Mouse (Mus musculus): ENCODE measurements around the gene Igf2.

Igf2 gene

DNA sequence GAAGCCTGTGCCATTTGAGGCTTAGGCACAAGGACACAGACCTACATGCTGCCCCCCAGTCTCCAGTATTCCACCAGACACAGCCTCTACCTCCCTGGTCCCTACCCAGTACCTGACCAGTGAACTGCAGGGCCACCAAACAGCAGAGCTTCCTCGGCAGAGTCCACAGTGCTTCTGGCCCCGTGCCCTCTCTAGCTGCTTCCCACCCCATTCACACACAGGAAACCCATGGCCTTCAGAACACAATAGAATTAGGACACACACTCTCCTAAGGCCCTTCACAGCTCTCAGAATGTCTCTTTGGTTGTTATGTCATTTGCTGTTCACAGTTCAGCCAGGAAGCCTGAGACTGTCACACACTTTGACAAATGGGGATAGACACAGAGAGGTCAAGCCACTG lies at the start of gene Igf2:
TSS of gene Igf2 (minus strand) at position 158 of the 400 bp plus-strand sequence.
- no peak for DNase-seq (ENCODE audit: low spot score in 2 of 2)

DNA sequence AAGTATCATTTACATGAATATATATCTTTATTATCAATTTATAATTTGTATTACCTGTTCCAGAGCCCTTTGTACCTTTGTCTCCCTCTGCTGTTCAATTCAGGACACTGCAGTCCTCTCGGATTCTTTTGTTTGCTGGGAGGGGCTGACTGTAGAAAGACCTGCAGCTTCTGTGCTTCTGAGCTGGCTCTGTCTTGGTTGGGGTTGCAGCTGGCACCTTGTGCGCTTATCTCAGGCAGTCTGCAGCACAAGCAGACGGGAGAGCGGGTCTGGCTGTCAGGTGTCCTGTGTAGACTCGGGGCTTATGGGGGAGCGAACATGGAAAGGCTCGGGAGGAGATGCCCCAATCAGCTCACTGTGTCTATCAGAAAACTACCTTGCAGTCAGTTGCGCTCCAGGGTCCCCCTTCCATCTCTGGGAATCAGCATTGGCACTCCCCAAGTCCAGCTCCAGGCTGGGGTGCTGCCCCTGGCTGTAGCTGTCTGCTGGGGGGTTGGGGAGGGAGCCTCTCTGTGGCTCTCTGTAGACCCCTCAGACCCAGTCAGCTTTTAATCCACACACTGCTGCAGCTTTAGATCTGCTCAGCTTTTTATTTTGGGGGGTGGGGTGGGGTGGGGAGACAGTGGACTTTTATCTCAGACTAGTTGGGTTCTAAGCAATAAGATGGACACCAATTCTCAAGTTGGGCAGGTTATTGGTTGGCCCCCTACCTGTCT lies 48.3 kb upstream of the Igf2 start:
- peak in 1 of 2 experiments; percentile 20 for DNase-seq (ENCODE audit: low spot score in 2 of 2)

DNA sequence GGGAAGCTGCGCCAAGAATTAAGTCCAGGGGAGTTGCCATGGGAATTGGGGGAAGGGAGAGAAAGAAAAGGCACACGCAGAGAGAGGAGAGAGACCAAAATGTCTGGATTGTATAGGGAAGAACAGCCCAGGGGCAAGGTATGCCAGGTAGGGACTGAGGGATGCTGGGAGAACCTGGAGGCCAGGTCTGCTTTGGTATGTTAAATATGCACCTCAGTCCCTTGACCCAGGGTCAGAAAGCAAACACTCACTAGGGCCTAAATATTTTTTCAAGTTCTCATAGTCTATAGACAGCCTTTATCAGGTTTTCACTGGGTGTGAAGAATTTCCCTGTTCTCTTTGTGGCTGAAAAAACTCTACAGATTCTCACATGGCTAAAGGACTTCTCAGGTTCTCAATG lies 40.3 kb upstream of the Igf2 start:
- DNase-seq (ENCODE audit: low spot score in 2 of 2), result no peak

DNA sequence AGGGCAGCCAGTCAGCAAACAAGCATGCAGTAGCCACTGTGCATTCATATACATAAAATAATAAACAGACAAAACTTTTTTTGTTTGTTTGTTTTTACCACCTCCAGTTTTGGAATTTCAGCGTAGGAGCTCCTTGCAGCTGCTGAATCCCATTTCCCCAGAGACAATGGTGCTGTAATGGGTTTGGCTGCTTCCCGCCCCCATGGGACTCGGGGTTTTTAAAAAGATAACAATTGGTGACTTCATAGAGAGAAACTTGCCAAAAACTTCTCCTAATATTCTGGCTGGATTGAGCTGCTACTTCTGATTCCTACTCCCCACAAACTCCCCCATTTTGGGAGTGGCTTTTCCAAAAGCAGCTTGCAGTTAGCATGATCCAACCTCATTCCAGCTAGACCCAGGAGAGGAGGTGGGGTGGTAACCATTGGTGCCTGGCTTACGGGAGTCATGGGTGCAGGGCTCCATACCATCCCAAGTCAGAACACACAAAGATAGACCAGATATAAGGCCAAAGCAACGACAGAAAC lies 32.8 kb upstream of the Igf2 start:
- DNase-seq (ENCODE audit: low spot score in 2 of 2), result no peak

DNA sequence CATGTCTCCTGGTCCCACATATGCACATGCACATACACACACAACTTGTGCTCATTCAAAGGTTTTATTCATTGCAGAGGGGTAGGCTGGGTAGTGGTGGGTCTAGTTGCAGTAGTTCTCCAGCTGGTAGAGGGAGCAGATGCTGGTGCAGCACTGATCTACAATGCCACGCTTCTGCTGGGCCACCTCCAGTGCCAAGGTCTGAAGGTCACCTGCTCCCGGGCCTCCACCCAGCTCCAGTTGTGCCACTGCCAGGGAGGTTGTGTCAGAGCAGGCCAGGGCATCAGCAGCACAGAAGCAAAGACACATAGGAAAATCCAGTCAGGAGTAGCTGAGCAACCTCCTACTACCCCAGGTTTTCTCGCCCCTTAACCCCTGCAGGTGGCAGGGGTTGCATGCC lies 12.0 kb upstream of the Igf2 start:
- no peak for DNase-seq (ENCODE audit: low spot score in 2 of 2)

DNA sequence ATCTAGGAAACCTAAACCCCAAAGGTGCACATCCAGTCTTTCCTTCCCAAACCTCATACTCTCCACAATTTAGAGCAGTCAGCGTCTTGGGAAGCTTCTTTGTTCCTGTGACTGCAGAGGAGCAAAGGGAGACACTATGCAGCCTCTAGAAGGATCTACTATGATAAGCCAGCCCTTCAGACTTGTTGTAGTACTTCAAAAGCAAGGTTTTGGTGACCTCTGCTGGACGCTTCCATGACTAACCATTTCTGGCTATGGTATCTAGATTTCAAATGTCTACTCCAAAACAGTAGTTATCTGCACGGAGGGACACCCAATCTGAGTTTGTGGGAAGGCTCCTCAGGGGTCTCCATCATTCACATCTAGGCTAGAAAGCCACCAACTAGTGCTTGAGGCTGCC lies 9.0 kb upstream of the Igf2 start:
- peak in 1 of 2 experiments; percentile 52 for DNase-seq (ENCODE audit: low spot score in 2 of 2)

DNA sequence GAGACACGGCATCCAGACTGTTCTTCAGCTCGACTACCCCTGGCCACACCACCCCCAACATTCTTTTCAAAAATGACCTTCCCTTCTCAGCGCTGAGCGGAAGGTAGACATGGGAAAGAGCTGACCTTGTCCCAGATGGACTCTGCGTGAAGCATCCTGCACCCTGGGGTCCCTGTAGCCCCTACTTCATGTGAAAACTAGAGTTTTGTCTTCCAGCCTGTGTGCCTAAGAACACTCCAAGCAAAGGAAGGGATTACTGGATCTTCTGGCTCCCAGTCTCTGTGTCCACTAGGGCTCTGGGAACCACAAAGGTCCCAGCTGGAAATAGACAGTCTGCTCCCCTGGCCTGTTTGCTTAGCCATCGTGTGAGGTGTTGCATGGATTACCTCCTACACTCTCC lies 8.5 kb upstream of the Igf2 start:
- DNase-seq (ENCODE audit: low spot score in 2 of 2), result peak in 1 of 2 experiments; percentile 10

DNA sequence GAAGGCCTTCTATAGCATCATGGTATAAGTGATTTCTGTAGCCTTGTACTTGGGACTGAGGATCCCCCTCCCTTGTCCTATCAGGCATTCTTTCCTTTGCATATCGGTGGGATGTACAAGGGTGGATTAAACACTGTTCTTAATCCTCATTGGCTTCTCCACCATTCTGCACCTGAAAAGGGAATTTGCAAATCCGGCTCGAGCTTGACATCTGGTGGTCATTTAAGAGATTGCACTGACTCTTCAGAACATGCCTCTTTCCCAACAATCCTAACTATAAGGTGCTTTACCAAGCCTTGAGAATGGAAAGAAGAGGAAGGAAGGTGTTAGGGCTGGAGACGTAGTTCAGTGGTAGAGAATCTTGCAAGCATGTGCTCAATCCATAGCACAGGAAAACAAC lies 5.5 kb upstream of the Igf2 start:
- DNase-seq (ENCODE audit: low spot score in 2 of 2), result peak in 1 of 2 experiments; percentile 60

DNA sequence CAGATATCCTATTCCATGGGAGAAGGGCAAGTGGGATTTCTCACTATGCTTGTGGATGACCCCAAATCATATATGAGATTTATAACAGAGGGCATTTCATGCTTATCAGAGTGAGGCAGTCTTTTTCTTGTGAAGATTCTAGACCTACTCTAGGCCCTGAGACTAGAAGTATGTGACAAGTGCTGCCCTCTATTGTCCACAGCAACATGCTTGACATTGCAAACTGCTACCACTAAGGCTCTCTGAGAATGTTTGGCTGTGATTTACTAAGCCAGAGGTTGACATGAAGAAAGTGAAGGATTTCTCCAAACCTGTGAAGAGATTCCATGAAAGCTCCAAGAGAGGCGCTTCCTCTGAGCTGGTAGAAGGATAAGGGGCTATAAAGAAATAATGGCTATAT lies 4.5 kb upstream of the Igf2 start:
- peak in 1 of 2 experiments; percentile 10 for DNase-seq (ENCODE audit: low spot score in 2 of 2)

DNA sequence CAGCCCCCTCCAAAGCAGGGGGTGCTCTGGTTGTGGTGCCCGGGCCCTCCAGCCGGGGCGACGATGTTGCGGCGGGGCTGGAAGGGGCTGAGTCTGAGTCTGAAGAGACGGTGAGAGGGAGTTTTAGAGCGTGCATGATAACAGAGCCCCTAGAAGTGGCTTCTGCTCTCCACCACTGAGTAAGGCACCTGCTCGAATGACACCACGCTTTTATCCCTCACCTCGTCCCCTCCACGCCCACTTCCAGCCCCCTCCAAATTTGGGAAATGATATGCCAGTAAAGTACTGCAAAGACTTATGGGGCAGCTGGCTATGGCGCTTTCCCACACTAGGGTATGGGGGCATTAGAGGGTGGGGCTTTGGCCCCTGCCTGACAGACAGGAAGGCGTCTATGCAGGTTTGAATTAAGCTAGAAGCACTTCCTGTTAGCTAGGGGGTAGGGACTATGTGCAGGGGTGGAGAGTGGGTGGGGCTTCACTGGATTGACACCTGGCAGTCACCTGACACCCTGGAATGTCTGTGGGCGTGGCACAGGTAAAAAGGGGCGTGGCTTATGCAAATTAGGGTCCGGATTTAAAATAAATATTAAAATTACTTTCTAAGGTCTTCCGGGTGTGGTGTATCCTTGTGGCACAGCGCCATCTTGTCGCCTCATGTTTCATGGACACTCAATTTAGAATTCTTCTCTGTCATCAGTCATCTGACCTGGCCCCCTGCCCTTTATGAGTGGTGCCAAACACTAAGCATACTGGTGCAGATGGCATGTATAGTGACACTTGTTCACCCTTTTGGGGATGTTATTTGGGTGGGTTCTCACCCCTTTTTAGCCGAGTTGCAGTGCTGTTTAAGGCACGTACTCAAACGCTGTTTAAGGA lies 3.4 kb upstream of the Igf2 start, which contains the start of gene Gm49394:
TSS of gene Gm49394 (minus strand) at position 192 of the 875 bp plus-strand sequence.
- DNase-seq (ENCODE audit: low spot score in 2 of 2), result no peak

DNA sequence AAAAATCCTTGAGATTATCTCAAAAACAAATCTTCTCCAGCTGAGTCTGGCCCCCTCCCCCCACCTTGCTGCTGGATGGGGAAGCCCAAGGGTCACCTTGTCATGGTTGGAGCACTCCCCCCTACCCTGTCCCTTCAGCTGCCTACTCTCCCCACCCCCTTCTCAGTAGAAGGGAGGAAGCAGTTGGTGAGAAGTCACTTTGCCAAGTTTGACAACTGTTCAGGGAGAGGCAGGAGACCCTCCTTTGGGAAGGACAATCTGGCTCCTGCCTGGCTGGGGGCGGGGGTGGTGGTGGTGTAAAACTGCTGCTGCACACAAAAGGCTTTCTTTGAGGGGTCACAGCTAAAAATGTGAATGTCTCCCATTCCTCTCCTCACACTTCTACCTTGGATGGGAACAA lies 1.7 kb upstream of the Igf2 start:
- no peak for DNase-seq (ENCODE audit: low spot score in 2 of 2)

DNA sequence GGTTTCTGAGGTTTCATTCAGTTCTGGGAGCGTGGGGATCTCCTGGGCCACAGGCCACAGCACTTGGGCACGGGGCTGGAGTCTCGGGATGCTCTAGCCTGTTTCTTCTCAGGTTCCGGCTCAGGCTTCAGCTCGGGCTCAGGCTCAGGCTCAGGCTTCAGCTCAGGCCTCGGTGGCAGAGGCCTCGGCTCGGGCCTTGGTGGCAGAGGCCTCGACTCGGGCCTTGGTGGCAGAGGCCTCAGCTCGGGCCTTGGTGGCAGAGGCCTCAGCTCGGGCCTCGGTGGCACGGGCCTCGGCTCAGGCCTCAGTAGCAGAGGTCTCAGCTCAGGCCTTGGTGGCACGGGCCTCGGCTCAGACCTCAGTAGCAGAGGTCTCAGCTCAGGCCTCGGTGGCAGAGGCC lies 905 bp upstream of the Igf2 start:
- DNase-seq (ENCODE audit: low spot score in 2 of 2), result no peak

DNA sequence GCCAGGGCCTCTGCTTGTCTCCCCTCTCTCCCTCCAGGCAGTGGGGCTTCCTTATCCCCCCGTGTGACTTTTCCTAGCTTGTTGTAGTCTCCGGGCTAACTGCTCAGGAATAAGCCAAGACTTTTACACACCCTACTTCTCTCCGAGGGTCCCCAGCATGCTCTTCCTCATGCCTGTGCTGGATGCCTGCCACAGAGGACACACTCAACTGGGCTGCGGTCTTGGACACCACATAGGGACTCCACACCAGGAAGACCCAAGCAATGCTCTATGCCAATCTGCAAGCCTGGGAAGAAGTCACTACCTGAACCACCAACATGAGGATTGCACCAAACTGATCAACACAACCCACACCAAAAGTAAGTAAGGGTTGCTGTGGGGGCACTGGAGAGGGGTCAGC lies 507 bp downstream of the Igf2 start:
- no peak for DNase-seq (ENCODE audit: low spot score in 2 of 2)

DNA sequence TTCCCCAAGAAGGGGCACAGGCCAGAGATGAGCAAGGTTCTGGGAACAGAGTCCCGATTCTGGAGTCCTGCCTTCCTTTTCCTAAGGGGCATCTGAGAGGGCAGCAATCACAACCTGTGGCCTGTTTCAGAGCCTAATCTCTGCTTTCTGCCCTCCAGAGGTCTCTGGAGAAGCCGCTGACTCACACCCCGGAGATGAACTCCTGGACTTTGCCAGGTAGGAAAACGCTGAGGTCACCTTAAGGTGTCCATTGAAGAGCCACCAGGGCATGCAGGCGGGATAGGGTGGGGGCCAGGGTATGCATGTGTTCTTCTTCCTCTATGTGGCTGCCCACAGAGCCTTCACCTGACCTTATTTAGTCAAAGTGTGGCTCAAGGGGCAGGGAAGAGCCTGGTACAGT lies 1.3 kb downstream of the Igf2 start:
- no peak for DNase-seq (ENCODE audit: low spot score in 2 of 2)

DNA sequence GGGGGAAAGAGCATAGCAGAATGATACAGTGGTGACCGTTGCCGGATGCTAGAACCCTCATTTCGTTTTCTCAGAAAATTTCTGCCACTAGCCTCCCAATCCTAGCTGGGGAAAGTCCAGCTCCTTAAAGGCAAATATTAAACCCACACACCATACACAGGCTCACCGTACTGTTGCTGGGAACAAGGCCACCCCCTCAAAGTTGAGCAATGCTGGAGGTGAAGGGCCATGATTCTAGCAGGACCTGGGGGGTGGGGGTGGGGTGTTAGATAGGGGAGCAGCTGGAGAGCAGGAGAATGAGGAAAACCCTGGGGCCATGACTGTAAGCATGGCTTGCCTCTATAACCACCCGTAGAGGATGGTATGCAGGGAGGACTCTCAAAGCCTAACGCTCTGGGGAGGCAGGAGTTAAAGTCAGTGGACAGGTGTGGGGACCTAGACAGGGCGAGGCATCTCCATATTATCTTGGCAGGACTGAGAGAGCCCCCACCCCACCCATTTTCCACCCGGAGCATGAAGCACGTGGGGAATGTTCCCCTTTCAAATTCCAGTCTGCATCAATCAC lies 2.1 kb downstream of the Igf2 start:
- DNase-seq (ENCODE audit: low spot score in 2 of 2), result no peak

DNA sequence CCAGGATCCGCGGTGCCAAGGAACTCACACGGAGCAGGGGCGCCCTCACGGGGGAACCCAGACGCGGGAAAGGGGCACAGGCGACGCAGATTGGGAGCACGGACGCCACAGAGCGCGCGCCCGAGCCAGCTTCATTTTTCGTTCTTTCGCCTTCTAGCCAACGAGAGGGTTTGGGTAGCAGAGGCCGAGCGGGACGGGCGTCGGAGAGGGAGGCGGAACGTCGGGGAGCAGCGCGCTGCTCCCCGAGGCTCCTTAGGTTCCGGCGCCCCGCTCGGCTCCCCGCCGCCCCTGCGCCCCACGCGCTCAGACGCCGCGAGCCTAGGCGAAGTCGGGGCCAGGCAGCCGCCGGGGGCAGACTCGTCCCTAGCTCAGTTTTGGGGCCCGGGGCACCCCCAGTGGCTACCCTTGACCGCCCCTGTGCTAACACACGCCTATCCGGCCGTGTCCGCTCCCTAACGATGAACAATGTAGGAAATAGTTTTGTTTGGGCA lies 2.6 kb downstream of the Igf2 start:
- DNase-seq (ENCODE audit: low spot score in 2 of 2), result no peak

DNA sequence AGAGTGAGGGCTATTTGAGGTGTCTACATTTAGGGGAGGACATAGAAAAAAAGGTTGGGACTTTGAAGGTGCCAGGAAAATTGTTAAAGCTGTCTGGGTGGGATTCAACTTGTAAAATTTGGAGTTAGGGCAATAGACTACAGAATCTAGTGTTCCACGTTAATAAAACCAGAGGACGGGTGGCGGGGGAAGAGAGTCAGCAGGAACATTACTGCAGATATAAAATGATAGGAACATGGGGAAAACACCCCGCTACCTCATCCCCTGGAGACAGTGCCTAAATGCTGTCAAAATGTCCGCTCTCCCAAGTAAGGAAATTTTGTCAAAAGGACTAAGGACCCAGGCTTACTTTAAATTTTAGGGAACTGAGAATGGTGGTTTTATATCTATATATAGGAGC lies 3.5 kb downstream of the Igf2 start:
- DNase-seq (ENCODE audit: low spot score in 2 of 2), result no peak

DNA sequence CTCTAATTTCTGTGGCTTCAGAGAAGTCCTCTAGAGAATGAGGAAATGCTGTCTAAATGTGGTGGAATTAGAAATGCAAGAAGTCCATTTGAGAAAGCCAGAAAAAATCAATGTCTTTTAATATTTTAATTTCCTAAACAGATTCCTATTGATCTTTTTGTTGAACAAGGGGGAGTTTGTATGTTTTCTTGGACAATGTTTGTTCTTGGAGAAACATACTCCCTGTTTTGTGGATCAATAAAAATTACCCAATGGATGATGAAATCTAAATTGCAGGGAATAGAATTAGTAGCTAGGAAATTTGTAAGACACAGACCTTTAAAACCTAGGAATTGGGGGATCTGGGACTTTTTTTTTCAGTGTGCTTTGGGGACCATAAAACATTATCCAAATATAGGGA lies 4.8 kb downstream of the Igf2 start:
- DNase-seq (ENCODE audit: low spot score in 2 of 2), result no peak

DNA sequence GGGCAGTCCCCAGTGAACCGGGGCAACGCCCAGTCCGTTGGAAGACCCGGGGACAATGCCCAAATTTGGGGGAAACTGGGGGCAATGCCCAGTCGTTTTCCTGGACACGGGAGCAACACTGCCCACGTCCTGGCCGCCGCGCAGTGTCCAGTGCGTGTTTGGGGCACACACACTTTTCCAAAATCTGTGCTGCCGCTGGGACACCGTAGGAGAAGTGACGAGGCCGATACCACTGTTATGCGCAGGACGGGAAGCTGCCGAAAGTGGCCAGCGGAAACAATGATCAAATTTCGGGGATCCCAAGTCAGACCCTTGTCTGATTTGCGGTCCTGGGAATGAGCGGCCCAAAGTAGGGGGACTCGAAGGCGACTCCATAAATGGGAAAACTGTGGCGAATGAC lies 5.6 kb downstream of the Igf2 start:
- no peak for DNase-seq (ENCODE audit: low spot score in 2 of 2)

DNA sequence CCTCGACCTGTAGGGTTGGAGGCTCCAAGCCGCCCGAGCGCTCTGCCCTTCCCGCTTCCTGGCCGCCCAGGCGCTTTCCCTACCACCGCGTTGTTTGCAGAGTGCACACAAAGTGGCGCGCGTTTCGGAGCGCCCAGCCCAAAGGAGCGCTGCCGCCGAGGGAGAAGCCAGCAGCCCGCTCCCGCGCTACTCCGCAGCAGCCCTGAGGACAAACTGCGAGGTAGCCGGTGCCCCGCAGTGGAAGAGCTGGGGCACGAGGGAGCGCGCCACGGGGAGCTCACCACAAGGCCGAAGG lies 6.0 kb downstream of the Igf2 start:
- no peak for DNase-seq (ENCODE audit: low spot score in 2 of 2)

DNA sequence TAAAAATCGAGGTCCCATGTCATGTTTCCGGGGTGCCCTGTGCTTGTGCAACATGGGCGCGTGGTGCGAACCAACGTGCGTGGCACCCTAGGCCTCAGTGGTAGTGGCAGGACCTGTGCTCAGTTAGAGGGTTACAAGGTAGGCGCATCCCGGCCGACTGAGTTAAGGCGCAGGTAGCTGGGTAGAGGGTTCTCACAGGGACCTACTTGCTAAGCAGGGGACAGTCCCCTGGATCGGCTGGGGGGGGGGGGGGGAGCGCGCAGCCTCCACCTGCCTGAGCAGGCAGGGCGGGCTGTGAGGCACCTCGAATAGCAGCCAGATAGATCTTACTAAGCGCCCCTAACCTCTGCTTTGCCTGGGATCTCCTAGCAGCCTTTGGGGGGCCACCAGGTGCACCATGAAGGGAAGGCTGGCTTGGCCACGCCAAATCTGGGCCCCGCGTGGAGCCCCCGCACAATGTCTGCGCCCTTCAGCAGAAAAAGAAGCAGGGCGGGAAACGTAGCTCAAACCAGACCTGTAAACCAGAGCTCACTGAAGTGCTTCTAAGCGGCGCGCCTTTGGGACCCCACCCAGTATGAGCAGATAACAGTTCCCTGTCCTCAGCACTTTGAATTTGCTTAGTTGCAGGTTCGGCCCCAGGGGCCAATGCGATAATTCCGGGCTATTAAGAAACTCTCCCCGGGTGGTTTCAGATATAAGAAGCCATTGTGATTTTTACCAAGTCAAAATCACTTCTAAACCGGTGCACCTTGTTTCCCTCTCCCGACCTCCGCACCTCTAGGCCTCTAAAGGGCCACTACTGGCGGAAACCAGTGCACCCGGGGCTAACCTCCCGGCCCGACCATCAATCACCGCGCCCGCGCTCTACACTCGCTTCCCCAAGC lies 6.6 kb downstream of the Igf2 start:
- no peak for DNase-seq (ENCODE audit: low spot score in 2 of 2)

Data from frontal cortex, postnatal 10 days (tissue).